Mouse (Mus musculus) brain, embryonic 14.5 days (tissue): Measurements from ENCODE around the gene LTO1.

Experiments
- CTCF ChIP-seq: fragments of 200-500 bp; IDR thresholded peaks from 2 replicates; pipeline ENCODE4 v1.5.1; 2012; ENCODE audit warnings: inconsistent platforms, mild to moderate bottlenecking, moderate library complexity, borderline replicate concordance; ENCODE audit not compliant: insufficient read depth, insufficient read length; ENCODE audit errors: extremely low read depth
- POLR2A ChIP-seq: fragments of 200-500 bp; IDR thresholded peaks from 2 replicates; pipeline ENCODE4 v1.6.1; 2012; ENCODE audit warnings: mild to moderate bottlenecking, inconsistent platforms, borderline replicate concordance; ENCODE audit not compliant: poor library complexity, insufficient read depth, insufficient read length, severe bottlenecking; ENCODE audit errors: extremely low read depth

DNA sequence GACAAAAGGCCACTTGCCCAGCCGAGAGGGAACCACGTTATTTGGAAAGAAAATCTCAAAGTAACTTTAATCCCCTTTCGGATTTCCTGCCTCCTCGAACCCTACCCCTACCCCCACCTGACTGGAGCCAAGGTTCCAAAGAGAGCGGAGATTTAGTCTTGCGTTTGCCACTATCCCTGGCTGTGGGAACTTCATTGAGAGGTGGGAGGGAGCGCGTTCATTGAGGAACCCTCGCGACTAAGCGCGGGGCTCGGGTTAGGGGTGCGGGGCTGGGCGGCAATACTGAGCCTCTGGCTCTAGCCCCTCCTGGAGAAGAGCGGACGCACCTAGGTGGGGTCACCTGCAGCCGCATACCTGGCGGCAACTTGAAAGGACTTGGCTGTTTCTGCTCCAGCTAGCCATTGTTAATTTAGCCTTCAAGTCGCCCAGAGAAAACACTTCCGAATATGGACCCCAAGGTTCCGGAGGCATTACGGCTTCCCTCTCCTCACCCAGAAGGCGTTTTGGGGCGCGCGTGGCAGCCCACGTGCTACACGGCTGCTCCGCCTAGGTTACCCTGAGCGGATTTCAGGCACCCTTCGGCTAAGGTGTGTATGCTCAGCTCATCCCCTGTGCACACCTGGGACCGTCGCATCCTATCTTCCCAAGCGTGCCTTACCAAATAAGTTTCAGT lies 27.3 kb downstream of the LTO1 start:
- TF ChIP-seq CTCF (no peak), POLR2A (no peak)
